Mouse (Mus musculus) embryonic fibroblast, embryonic 13.5 days (primary cell): ENCODE data around the gene Ptbp3.

ENCODE experiments used
- CTCF ChIP-seq: IDR thresholded peaks from 2 replicates; pipeline ENCODE4 v1.5.1; 2011; ENCODE audit warnings: mild to moderate bottlenecking, control low read depth, low read length, moderate library complexity, borderline replicate concordance; ENCODE audit not compliant: insufficient read depth
- POLR2A ChIP-seq: IDR thresholded peaks from 2 replicates; pipeline ENCODE4 v1.6.1; 2011; ENCODE audit warnings: low read depth, mild to moderate bottlenecking, control low read depth, low read length, moderate library complexity

- no peak for TF ChIP-seq CTCF
- no peak for TF ChIP-seq POLR2A
Observed at GRCm38 (mm10) chr4:59535624-59536023, 13.5 kb downstream of the Ptbp3 start.
